Mouse (Mus musculus): ENCODE measurements around the gene Acsbg2. TPM values are rescaled to one million over a fixed set of nuclear protein-coding genes. Genes with fewer than 3 reads are reported as not detected.

Gene Acsbg2
- total and polyA plus RNA-seq, 3 experiments = not detected

DNA sequence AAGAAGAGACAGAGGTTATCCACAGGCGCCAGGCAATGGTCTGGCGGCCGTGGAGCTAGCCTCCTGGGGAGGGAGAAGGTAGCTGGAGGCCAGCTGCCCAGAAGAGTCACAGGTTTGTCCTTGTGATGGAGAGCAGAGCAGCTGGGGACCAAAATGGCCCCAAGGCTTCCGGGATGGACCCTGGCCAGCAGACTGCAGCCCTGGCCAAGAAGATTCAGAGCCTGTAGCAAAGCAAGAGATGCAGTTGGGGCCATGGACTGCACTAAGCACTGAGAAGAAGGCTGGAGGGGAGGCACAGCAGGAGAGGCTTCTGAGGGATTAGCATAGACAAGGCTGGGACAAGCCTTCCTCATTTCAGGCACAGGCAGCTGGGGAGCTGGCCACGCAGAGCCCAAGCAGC is 28.5 kb upstream of the Acsbg2 start:
- H3K36me3 ChIP-seq (ENCODE audit: control insufficient read depth in 1 of 2, insufficient read depth in 2 of 2, low read length in 2 of 2) = no peaks in the 10 kb centered on the region; a peak in 2 of 4 replicates
- no peaks in the 10 kb centered on the region for H3K9me3 ChIP-seq (replicated peaks; ENCODE audit: insufficient read depth, low read length)
- no peak overlapping the region for H3K4me3 ChIP-seq (ENCODE audit: control insufficient read depth in 1 of 2, insufficient read depth in 1 of 2, low read depth in 2 of 2, low read length in 2 of 2)
- TF ChIP-seq MYC (IDR thresholded peaks at IDR 0.05; ENCODE audit: low read depth, low read length) (no peak), EP300 (IDR thresholded peaks at IDR 0.05; ENCODE audit: low read depth in 1 of 2, low read length in 2 of 2) (no peak), POLR2AphosphoS2 (IDR thresholded peaks at IDR 0.05; ENCODE audit: low read length) (no peak)
- no peak overlapping the region for H3K27ac ChIP-seq (ENCODE audit: control insufficient read depth, low read depth, low read length)
- H3K79me2 ChIP-seq (ENCODE audit: control insufficient read depth, insufficient read depth, low read length, poor library complexity) = no peaks in the 10 kb centered on the region
- no peaks in the 10 kb centered on the region for H3K27me3 ChIP-seq (ENCODE audit: control insufficient read depth in 1 of 2, insufficient read depth in 2 of 2, low read length in 2 of 2)
- no peaks in the 10 kb centered on the region for H3K4me1 ChIP-seq (ENCODE audit: control insufficient read depth in 1 of 2, insufficient read depth in 2 of 2, low read length in 2 of 2)
- DNase-seq (ENCODE audit: low read depth, low spot score) = no peak
- no peak overlapping the region for H3K9ac ChIP-seq (ENCODE audit: control insufficient read depth, low read depth, low read length, poor library complexity, severe bottlenecking)

DNA sequence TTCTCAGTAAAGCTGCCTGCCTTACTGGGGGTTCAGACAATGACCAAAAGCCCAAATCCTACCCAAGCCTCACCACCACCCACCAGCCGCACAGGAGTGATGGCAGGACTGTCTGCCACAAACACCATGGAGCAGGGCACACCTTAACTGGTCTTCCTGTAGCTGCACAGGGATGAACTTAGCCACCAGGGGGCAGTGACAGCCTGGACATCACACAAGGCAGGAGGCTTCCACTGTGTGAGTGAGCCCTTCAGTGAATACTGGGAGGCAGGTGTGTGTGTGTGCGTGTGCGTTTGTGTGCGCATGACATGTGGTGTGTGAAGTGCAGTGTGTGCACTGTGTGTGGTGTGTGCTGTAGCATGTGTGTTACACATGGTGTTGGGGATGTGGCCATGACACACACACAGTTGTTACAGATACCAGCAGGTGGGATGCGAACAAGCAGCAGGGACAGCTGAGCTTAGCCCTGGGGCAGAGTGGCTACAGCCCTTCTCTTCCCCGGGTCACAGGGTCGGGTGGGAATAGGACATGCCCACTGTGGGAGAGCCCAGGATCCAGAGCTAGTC is 23.5 kb upstream of the Acsbg2 start:
- Histone ChIP-seq H3K9ac (ENCODE audit: control insufficient read depth, low read depth, low read length, poor library complexity, severe bottlenecking) (no peak overlapping the region), H3K79me2 (ENCODE audit: control insufficient read depth, insufficient read depth, low read length, poor library complexity) (no peaks in the 10 kb centered on the region), H3K4me3 (ENCODE audit: control insufficient read depth in 1 of 2, insufficient read depth in 1 of 2, low read depth in 2 of 2, low read length in 2 of 2) (no peak overlapping the region), H3K27me3 (ENCODE audit: control insufficient read depth in 1 of 2, insufficient read depth in 2 of 2, low read length in 2 of 2) (no peaks in the 10 kb centered on the region), H3K9me3 (replicated peaks; ENCODE audit: insufficient read depth, low read length) (no peaks in the 10 kb centered on the region), H3K4me1 (ENCODE audit: control insufficient read depth in 1 of 2, insufficient read depth in 2 of 2, low read length in 2 of 2) (no peaks in the 10 kb centered on the region), H3K36me3 (ENCODE audit: control insufficient read depth in 1 of 2, insufficient read depth in 2 of 2, low read length in 2 of 2) (no peaks in the 10 kb centered on the region; a peak in 1 of 4 replicates), H3K27ac (ENCODE audit: control insufficient read depth, low read depth, low read length) (no peak overlapping the region)
- peak; percentile 86 to 92 (median 88) for TF ChIP-seq CTCF (IDR thresholded peaks at IDR 0.05 in 2 of 3, conservative IDR thresholded peaks at IDR 0.05 in 1 of 3; ENCODE audit: control insufficient read depth in 1 of 3, insufficient read depth in 1 of 3, low read depth in 2 of 3, low read length in 3 of 3, poor library complexity in 1 of 3, severe bottlenecking in 1 of 3)
- peak; percentile 73 for TF ChIP-seq RAD21 (IDR thresholded peaks at IDR 0.05; ENCODE audit: low read depth, low read length)
- peak; percentile 66 for TF ChIP-seq ZC3H11A (IDR thresholded peaks at IDR 0.05; ENCODE audit: low read depth, low read length)
- TF ChIP-seq RCOR1 (IDR thresholded peaks at IDR 0.05; ENCODE audit: low read depth, low read length) = no peak
- TF ChIP-seq ELF1 (IDR thresholded peaks at IDR 0.05; ENCODE audit: low read depth, low read length) = no peak
- peak; percentile 84 for TF ChIP-seq SMC3 (IDR thresholded peaks at IDR 0.05; ENCODE audit: low read depth, low read length)
- 0 out of 2 replicates have a peak, but pooled peaks have one; percentile 13 for TF ChIP-seq BHLHE40 (IDR thresholded peaks at IDR 0.05; ENCODE audit: borderline replicate concordance, low read depth, low read length)
- TF ChIP-seq CHD1 (IDR thresholded peaks at IDR 0.05; ENCODE audit: low read depth, low read length) = no peak
- TF ChIP-seq MAX (IDR thresholded peaks at IDR 0.05; ENCODE audit: low read length) = peak; percentile 37; the same call in 1 of the 2 replicates
- peak; percentile 81 for DNase-seq (ENCODE audit: low read depth, low spot score)

- DNase-seq (ENCODE audit: low read depth, low spot score) = no peak
- no peaks in the 10 kb centered on the region for H3K4me1 ChIP-seq (ENCODE audit: control insufficient read depth in 1 of 2, insufficient read depth in 2 of 2, low read length in 2 of 2)
These were observed 22.4 kb upstream of the Acsbg2 start for GRCm38 (mm10) chr17:56896513-56897129.

More at GRCm38 (mm10) chr17:56896513-56897129, 22.4 kb upstream of the Acsbg2 start:
- no peak for TF ChIP-seq MAFK (IDR thresholded peaks at IDR 0.05; ENCODE audit: borderline replicate concordance, low read depth, low read length)
- no peak for TF ChIP-seq USF2 (IDR thresholded peaks at IDR 0.05; ENCODE audit: borderline replicate concordance in 1 of 2, insufficient read depth in 1 of 2, low read depth in 1 of 2, low read length in 2 of 2)
- no peak for TF ChIP-seq ETS1 (IDR thresholded peaks at IDR 0.05; ENCODE audit: low read depth, low read length)
- no peak for TF ChIP-seq MYB (IDR thresholded peaks at IDR 0.05; ENCODE audit: low read depth, low read length)
- no peak for TF ChIP-seq KAT2A (conservative IDR thresholded peaks at IDR 0.05; ENCODE audit: low read depth, low read length)
- Histone ChIP-seq H3K4me3 (ENCODE audit: control insufficient read depth in 1 of 2, insufficient read depth in 1 of 2, low read depth in 2 of 2, low read length in 2 of 2) (no peak overlapping the region), H3K36me3 (ENCODE audit: control insufficient read depth in 1 of 2, insufficient read depth in 2 of 2, low read length in 2 of 2) (no peaks in the 10 kb centered on the region; a peak in 2 of 4 replicates), H3K27ac (ENCODE audit: control insufficient read depth, low read depth, low read length) (no peak overlapping the region), H3K79me2 (ENCODE audit: control insufficient read depth, insufficient read depth, low read length, poor library complexity) (no peaks in the 10 kb centered on the region), H3K9ac (ENCODE audit: control insufficient read depth, low read depth, low read length, poor library complexity, severe bottlenecking) (no peak overlapping the region), H3K27me3 (ENCODE audit: control insufficient read depth in 1 of 2, insufficient read depth in 2 of 2, low read length in 2 of 2) (no peaks in the 10 kb centered on the region), H3K9me3 (replicated peaks; ENCODE audit: insufficient read depth, low read length) (no peaks in the 10 kb centered on the region)
